Mouse (Mus musculus): ENCODE data around the gene Srsf10. TPM values are rescaled to one million over a fixed set of nuclear protein-coding genes. Genes with fewer than 3 reads are reported as not detected.

The Srsf10 gene
- polyA plus RNA-seq, 1 experiment from 2014 or later = 157 TPM

DNA sequence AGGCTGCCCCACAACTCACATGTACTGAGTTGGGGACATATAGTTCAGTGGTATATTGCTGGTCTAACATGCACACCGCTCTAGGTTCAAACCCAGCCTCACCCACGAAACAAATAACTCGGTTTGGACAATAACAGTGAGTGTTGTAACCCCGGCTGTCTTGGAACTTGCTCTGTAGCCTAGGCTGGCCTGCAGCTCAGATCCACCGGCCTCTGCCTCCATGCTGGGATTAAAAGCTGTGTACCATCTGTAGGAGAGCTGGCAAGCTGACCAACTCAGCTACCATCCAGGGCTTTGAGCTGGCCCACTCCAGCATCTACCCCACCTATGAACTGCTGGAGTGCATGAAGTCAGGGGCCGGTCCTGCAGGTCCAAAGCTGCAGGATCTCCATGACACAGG is 24.5 kb downstream of the Srsf10 start:
- Histone ChIP-seq H3K27ac (ENCODE audit: low read length) (no peak overlapping the region), H3K27me3 (replicated peaks; ENCODE audit: control insufficient read depth, insufficient read depth, low read length) (no peaks in the 10 kb centered on the region), H3K9ac (ENCODE audit: low read depth, low read length) (no peak overlapping the region), H3K4me3 (ENCODE audit: low read length) (no peak overlapping the region), H3K36me3 (ENCODE audit: control insufficient read depth, insufficient read depth, low read length) (no peaks in the 10 kb centered on the region), H3K4me1 (ENCODE audit: control insufficient read depth, insufficient read depth, low read length) (peaks cover 18% of the 10 kb centered on the region), H3K4me2 (ENCODE audit: low read depth, low read length) (no peak overlapping the region), H3K9me3 (ENCODE audit: control insufficient read depth, low read length) (no peaks in the 10 kb centered on the region)
- WGBS = 98% methylated on average over 6 of the region's 6 CpGs
- ATAC-seq = no peak

DNA sequence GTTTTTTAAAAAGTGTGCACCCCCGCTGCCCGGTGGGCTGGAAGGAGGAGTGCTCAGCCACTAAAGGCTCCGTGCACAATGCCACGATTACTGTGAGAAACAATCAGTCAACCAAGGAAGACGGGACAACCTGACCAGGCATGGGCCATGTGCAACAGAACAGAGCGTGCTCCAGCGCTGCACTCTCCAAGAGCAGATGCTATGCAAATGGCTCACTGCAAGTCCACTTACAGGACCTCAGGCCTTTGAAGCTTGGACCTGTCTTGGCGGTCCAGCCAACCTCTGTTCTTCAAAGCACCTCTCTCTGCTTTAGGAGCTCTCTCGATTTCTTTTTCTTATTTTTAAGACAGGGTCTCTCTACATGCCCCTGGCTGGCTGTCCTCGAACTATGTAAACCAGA is 25.0 kb downstream of the Srsf10 start:
- no peak for ATAC-seq
- Histone ChIP-seq H3K9me3 (ENCODE audit: control insufficient read depth, low read length) (no peaks in the 10 kb centered on the region), H3K4me2 (ENCODE audit: low read depth, low read length) (no peak overlapping the region), H3K4me3 (ENCODE audit: low read length) (no peak overlapping the region), H3K36me3 (ENCODE audit: control insufficient read depth, insufficient read depth, low read length) (no peaks in the 10 kb centered on the region), H3K27ac (ENCODE audit: low read length) (no peak overlapping the region), H3K4me1 (ENCODE audit: control insufficient read depth, insufficient read depth, low read length) (peaks cover 15% of the 10 kb centered on the region), H3K9ac (ENCODE audit: low read depth, low read length) (no peak overlapping the region), H3K27me3 (replicated peaks; ENCODE audit: control insufficient read depth, insufficient read depth, low read length) (no peaks in the 10 kb centered on the region)
- WGBS = 89% methylated on average over 10 of the region's 10 CpGs

DNA sequence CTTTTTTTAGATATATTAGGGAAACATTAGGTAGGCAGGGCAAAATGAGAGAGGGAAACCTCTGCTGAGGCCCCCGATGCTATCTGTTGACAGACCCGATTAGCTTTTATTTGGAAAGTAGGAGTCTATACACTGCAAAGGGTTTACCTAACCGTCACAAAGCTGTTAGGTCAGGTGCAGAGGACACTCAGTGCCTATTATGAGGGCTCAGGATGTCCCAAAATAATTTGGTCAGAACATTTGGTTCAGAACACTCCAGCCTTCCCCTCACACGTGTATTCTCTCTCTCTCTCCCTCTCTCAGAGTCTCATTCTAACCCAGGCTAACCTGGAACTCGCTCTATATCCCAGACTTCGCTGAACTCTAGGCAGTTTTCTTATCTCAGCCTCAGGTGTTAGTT is 26.5 kb downstream of the Srsf10 start:
- ATAC-seq = no peak
- no peak overlapping the region for H3K4me2 ChIP-seq (ENCODE audit: low read depth, low read length)
- H3K36me3 ChIP-seq (ENCODE audit: control insufficient read depth, insufficient read depth, low read length) = no peaks in the 10 kb centered on the region
- no peak overlapping the region for H3K4me3 ChIP-seq (ENCODE audit: low read length)
- 66% methylated on average over 6 of the region's 6 CpGs for WGBS
- no peak overlapping the region for H3K9ac ChIP-seq (ENCODE audit: low read depth, low read length)
- peaks cover 1% of the 10 kb centered on the region for H3K4me1 ChIP-seq (ENCODE audit: control insufficient read depth, insufficient read depth, low read length)
- H3K9me3 ChIP-seq (ENCODE audit: control insufficient read depth, low read length) = no peaks in the 10 kb centered on the region
- no peaks in the 10 kb centered on the region for H3K27me3 ChIP-seq (replicated peaks; ENCODE audit: control insufficient read depth, insufficient read depth, low read length)
- no peak overlapping the region for H3K27ac ChIP-seq (ENCODE audit: low read length)

DNA sequence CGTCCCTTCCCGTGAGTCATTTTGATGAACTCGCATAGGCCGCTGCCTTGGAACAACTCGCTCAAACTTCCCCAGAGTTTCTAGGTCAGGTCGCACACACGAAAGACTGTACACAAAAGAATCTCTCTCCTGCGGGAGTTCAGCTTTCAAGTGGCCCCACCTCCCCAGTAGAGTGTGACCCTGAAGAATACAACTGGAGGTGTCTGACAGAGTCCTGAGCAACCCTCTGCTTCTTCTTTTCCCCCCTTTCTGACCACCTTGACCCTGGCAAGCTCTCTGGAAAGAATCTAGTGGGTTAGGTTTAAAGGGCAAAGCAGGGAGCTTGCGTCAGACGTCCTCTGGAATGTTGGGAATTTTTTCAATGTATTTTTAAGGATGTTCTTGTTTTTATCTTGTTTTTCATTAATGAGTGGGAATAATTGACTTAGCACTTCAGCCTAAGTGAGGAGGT is 27.9 kb downstream of the Srsf10 start:
- Histone ChIP-seq H3K36me3 (ENCODE audit: control insufficient read depth, insufficient read depth, low read length) (no peaks in the 10 kb centered on the region), H3K27ac (ENCODE audit: low read length) (no peak overlapping the region), H3K9ac (ENCODE audit: low read depth, low read length) (no peak overlapping the region), H3K9me3 (ENCODE audit: control insufficient read depth, low read length) (no peaks in the 10 kb centered on the region), H3K27me3 (replicated peaks; ENCODE audit: control insufficient read depth, insufficient read depth, low read length) (no peaks in the 10 kb centered on the region), H3K4me1 (ENCODE audit: control insufficient read depth, insufficient read depth, low read length) (no peaks in the 10 kb centered on the region), H3K4me2 (ENCODE audit: low read depth, low read length) (no peak overlapping the region), H3K4me3 (ENCODE audit: low read length) (no peak overlapping the region)
- WGBS = 37% methylated on average over 10 of the region's 10 CpGs
- no peak for ATAC-seq

DNA sequence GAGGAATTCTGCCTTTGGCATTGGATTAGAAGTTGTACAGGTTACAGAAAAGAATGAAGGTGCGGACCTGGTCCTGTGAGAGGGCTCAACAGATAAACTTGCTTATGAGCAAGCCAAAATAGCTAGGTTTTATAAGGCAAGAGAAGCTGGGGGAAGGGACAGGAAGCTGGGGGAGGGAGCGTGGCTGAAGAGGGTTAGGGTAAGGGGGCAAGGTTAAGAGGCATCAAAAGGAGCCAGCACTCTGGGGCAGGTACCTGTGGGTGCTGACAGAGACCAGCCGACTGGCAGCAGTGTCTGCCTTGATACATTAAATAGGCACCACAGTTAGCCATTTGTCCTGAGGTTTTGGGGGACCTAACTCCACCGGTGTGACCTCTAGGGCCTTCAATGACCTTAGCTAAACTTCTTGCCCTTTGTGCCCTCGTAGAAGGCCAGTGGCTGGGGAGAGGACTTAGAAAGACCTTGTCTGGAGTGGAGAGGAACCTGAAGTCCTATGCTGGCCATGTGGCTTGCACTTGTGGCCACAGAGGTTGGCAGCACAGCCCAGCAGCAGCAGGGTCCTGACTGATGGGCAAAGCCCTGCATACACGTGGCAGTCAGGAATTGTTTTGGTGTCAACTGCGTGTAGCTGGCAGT is 28.5 kb downstream of the Srsf10 start:
- no peak overlapping the region for H3K4me3 ChIP-seq (ENCODE audit: low read length)
- no peak overlapping the region for H3K9ac ChIP-seq (ENCODE audit: low read depth, low read length)
- no peaks in the 10 kb centered on the region for H3K36me3 ChIP-seq (ENCODE audit: control insufficient read depth, insufficient read depth, low read length)
- no peak overlapping the region for H3K27ac ChIP-seq (ENCODE audit: low read length)
- 54% methylated on average over 7 of the region's 7 CpGs for WGBS
- H3K4me1 ChIP-seq (ENCODE audit: control insufficient read depth, insufficient read depth, low read length) = no peaks in the 10 kb centered on the region
- no peak for ATAC-seq
- no peaks in the 10 kb centered on the region for H3K9me3 ChIP-seq (ENCODE audit: control insufficient read depth, low read length)
- H3K27me3 ChIP-seq (replicated peaks; ENCODE audit: control insufficient read depth, insufficient read depth, low read length) = no peaks in the 10 kb centered on the region
- no peak overlapping the region for H3K4me2 ChIP-seq (ENCODE audit: low read depth, low read length)

DNA sequence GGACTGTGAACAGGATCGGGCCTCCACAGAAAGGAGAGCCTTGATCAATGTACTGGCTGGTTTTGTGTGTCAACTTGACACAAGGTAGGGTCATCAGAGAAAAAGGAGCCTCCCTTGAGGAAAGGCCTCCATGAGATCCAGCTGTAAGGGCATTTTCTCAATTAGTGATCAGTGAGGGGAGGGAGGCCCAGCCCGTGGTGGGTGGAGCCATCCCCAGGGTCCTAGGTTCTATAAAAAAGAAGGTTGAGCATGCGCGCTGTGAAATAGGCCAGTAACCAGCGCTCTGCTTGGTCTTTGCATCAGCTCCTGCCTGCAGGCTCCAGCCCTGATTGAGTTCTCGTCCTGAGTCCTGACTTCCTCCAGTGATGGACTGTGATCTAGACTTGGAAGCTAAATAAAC is 29.0 kb downstream of the Srsf10 start:
- no peak for ATAC-seq
- WGBS = 68% methylated on average over 6 of the region's 6 CpGs
- H3K27me3 ChIP-seq (replicated peaks; ENCODE audit: control insufficient read depth, insufficient read depth, low read length) = no peaks in the 10 kb centered on the region
- no peaks in the 10 kb centered on the region for H3K36me3 ChIP-seq (ENCODE audit: control insufficient read depth, insufficient read depth, low read length)
- no peaks in the 10 kb centered on the region for H3K9me3 ChIP-seq (ENCODE audit: control insufficient read depth, low read length)
- H3K9ac ChIP-seq (ENCODE audit: low read depth, low read length) = no peak overlapping the region
- H3K4me1 ChIP-seq (ENCODE audit: control insufficient read depth, insufficient read depth, low read length) = no peaks in the 10 kb centered on the region
- no peak overlapping the region for H3K27ac ChIP-seq (ENCODE audit: low read length)
- no peak overlapping the region for H3K4me2 ChIP-seq (ENCODE audit: low read depth, low read length)
- H3K4me3 ChIP-seq (ENCODE audit: low read length) = no peak overlapping the region

DNA sequence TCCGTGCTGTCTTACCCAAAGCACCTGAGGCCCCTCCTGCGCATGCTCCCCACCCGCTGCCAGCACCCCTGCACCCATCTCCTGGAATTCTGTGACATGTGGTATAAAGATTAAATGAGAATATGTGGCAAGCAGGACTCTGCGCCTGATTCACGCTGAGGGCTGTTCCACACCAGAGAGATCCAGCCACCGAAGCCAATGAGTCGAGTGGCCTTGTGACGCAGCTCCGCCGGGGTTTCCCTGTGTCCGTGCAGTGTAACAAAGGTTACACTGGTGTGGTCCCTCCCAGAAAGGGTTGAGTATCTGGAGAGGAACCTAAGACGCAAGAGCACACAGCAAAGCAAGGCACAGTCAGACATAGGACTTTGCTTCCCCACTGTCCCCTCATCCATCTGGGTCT is 30.1 kb downstream of the Srsf10 start:
- Histone ChIP-seq H3K4me1 (ENCODE audit: control insufficient read depth, insufficient read depth, low read length) (no peaks in the 10 kb centered on the region), H3K27me3 (replicated peaks; ENCODE audit: control insufficient read depth, insufficient read depth, low read length) (no peaks in the 10 kb centered on the region), H3K36me3 (ENCODE audit: control insufficient read depth, insufficient read depth, low read length) (no peaks in the 10 kb centered on the region), H3K4me3 (ENCODE audit: low read length) (no peak overlapping the region), H3K9me3 (ENCODE audit: control insufficient read depth, low read length) (no peaks in the 10 kb centered on the region), H3K4me2 (ENCODE audit: low read depth, low read length) (no peak overlapping the region), H3K27ac (ENCODE audit: low read length) (no peak overlapping the region), H3K9ac (ENCODE audit: low read depth, low read length) (no peak overlapping the region)
- no peak for ATAC-seq
- 88% methylated on average over 12 of the region's 12 CpGs for WGBS

DNA sequence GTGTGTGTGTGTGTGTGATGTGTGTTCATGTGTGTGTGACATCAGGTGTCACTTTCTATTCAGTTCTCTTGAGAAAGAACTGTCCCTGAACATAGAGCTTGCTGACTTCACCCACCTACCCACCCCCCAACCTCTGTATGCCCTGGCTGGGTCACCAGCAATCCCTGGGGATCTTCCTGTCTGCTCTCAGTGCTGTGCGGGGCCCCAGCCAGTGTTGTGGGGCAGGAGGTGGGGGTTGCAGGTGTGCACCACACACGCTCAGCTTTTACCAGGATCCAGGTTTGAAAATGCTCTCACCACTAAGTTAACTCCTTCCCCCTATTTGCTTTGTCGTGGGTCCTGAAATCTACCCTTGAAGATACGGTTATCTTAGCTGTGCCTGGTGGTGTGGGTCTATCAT is 30.6 kb downstream of the Srsf10 start:
- no peaks in the 10 kb centered on the region for H3K36me3 ChIP-seq (ENCODE audit: control insufficient read depth, insufficient read depth, low read length)
- no peaks in the 10 kb centered on the region for H3K9me3 ChIP-seq (ENCODE audit: control insufficient read depth, low read length)
- no peak for ATAC-seq
- no peaks in the 10 kb centered on the region for H3K4me1 ChIP-seq (ENCODE audit: control insufficient read depth, insufficient read depth, low read length)
- no peak overlapping the region for H3K9ac ChIP-seq (ENCODE audit: low read depth, low read length)
- H3K4me3 ChIP-seq (ENCODE audit: low read length) = no peak overlapping the region
- WGBS = 92% methylated on average over 4 of the region's 4 CpGs
- H3K27me3 ChIP-seq (replicated peaks; ENCODE audit: control insufficient read depth, insufficient read depth, low read length) = no peaks in the 10 kb centered on the region
- no peak overlapping the region for H3K4me2 ChIP-seq (ENCODE audit: low read depth, low read length)
- H3K27ac ChIP-seq (ENCODE audit: low read length) = no peak overlapping the region

DNA sequence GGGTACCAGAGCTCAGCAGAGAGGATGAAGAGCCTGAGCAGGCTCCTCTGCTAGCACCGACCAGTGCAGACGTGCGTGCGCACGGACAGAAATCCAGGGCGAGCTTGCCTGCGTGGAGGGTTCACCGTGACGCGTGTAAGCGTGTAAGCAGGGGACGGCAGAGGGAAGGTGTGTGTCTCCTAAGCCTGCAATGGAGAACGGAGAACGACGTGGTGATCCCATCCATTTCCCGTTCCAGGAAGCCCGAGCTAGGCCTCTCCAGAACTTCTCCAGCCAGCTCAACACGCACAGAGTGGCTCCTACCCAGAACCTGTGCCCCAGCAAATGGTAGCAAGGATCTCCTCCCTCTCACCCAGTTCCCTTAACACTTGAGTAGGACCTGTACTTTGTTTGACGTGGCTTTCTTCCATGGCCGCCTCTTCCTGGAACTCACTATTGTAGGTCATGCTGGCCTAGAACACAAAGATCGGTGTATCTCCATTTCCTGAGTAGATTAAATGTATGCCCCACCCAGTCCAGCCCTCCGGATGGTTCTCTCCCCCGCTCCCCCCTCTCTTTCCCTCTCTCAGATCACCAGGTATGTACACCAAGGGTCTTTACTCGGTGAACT is 33.0 kb downstream of the Srsf10 start:
- no peaks in the 10 kb centered on the region for H3K9me3 ChIP-seq (ENCODE audit: control insufficient read depth, low read length)
- ATAC-seq = no peak
- WGBS = 85% methylated on average over 24 of the region's 24 CpGs
- H3K27me3 ChIP-seq (replicated peaks; ENCODE audit: control insufficient read depth, insufficient read depth, low read length) = no peaks in the 10 kb centered on the region
- no peak overlapping the region for H3K9ac ChIP-seq (ENCODE audit: low read depth, low read length)
- H3K27ac ChIP-seq (ENCODE audit: low read length) = no peak overlapping the region
- no peaks in the 10 kb centered on the region for H3K36me3 ChIP-seq (ENCODE audit: control insufficient read depth, insufficient read depth, low read length)
- H3K4me2 ChIP-seq (ENCODE audit: low read depth, low read length) = no peak overlapping the region
- H3K4me3 ChIP-seq (ENCODE audit: low read length) = no peak overlapping the region
- H3K4me1 ChIP-seq (ENCODE audit: control insufficient read depth, insufficient read depth, low read length) = 0 out of 2 replicates have a peak, but pooled peaks cover 4% of the 10 kb centered on the region
